Mouse (Mus musculus): ENCODE measurements around the gene Tapt1. TPM values are rescaled to one million over a fixed set of nuclear protein-coding genes. Genes with fewer than 3 reads are reported as not detected.

Gene Tapt1
- polyA plus RNA-seq, 1 experiment from 2014 or later, result 18.1 TPM

DNA sequence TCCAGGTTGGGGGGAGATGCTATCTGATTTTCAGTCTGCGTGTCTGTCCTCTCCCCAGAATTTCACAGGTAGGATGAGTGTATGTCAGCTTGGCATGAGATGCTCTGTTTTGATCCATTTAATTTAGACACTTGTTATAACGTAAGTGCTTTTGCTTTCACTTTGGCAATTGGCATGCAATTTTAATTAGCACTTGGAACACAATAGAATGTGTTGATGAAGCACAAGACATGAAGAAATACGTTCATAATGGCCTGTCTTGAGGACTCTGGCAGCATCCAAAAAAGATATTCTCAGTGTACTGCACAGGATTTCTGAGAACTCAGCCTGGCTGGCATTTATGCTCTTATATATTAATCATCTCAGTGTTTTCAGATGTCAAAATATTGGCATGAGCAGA lies 7.5 kb upstream of the Tapt1 start:
- Histone ChIP-seq H3K36me3 (no peaks in the 10 kb centered on the region), H3K27me3 (replicated peaks) (no peaks in the 10 kb centered on the region), H3K9ac (no peak overlapping the region), H3K4me2 (no peak overlapping the region), H3K9me3 (no peaks in the 10 kb centered on the region), H3K4me3 (no peak overlapping the region), H3K4me1 (peaks cover under 1% of the 10 kb centered on the region), H3K27ac (replicated peaks) (no peak overlapping the region)
- ATAC-seq (ENCODE audit: extremely low read depth, insufficient number of reproducible peaks, low FRiP score, low TSS enrichment), result no peak
- 89% methylated on average over 3 of the region's 3 CpGs for WGBS

DNA sequence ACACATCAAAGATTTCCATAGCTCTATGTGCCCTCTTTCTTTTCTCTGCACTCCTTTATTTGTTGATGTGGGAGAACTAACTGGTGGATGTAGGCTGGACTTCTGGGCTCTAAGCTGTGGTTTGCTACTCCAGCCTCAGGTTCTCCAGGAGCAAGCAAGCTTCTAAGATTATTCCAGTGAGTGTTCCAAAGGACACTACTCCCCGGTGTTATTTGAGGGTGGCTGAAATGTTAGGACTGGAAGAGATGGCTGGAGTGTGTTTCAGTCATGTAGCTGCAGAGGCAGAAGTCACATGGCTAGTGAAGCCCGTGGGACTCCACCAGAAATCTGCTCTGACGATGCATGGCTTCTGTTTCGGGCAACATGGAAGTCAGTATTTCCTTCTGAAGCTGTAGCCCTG lies 2.3 kb upstream of the Tapt1 start:
- 76% methylated on average over 4 of the region's 4 CpGs for WGBS
- Histone ChIP-seq H3K4me1 (peaks cover 37% of the 10 kb centered on the region), H3K9me3 (no peaks in the 10 kb centered on the region), H3K4me3 (no peak overlapping the region), H3K36me3 (no peaks in the 10 kb centered on the region), H3K27me3 (replicated peaks) (no peaks in the 10 kb centered on the region), H3K27ac (replicated peaks) (no peak overlapping the region), H3K4me2 (no peak overlapping the region), H3K9ac (peak overlapping the region; percentile 5; the same call in 1 of the 2 replicates)
- ATAC-seq (ENCODE audit: extremely low read depth, insufficient number of reproducible peaks, low FRiP score, low TSS enrichment), result no peak

DNA sequence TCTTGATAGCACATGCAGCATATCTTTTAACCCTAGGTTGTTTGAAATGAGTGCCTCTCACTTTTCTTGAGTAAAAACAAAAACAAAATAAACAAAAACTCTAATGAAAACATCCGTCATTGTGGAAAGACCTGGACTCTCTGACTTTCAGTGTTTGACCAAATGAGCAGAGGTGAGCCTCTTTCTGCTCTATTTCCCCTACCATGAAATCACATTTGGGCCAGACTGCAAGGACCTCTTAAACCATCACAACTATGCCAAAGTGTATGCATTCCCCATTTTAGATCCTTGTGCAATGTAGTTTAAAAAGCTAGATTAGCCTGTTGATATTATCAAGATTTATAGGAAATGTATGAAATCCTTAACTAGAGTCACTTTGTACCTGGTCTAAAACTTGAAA lies 1.9 kb upstream of the Tapt1 start:
- Histone ChIP-seq H3K4me1 (peaks cover 42% of the 10 kb centered on the region), H3K27me3 (replicated peaks) (no peaks in the 10 kb centered on the region), H3K4me3 (no peak overlapping the region), H3K9ac (no peak overlapping the region), H3K9me3 (no peaks in the 10 kb centered on the region), H3K27ac (replicated peaks) (no peak overlapping the region), H3K4me2 (peak overlapping the region; percentile 90; the same call in 1 of the 2 replicates), H3K36me3 (no peaks in the 10 kb centered on the region)
- WGBS, result 71% methylated on average over 1 of the region's 1 CpGs
- ATAC-seq (ENCODE audit: extremely low read depth, insufficient number of reproducible peaks, low FRiP score, low TSS enrichment), result no peak

DNA sequence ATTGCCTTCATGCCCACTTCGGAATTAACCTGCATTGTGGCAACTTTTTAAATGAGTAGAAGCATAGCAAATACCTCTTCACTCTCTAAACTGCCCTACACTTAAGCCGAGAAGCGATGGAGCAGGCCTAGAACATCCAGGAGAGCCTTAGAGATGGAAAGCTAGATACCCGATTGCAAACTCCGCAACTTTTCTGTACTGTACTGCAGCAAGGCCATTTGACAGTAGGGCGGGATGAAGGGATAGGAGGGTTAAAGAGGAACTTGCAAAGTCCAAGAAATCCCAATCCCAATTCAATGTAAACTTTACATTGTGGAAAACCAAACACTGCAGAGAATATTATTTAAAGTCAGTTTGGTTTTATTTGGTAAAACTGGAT lies 1.0 kb upstream of the Tapt1 start:
- Histone ChIP-seq H3K4me3 (peak overlapping the region; percentile 96), H3K9ac (peak overlapping the region; percentile 98), H3K4me1 (peaks cover 49% of the 10 kb centered on the region), H3K9me3 (no peaks in the 10 kb centered on the region), H3K27me3 (replicated peaks) (no peaks in the 10 kb centered on the region), H3K27ac (replicated peaks) (peak overlapping the region; percentile 92), H3K36me3 (no peaks in the 10 kb centered on the region), H3K4me2 (peak overlapping the region; percentile 90)
- WGBS, result 6% methylated on average over 6 of the region's 6 CpGs
- ATAC-seq (ENCODE audit: extremely low read depth, insufficient number of reproducible peaks, low FRiP score, low TSS enrichment), result no peak

DNA sequence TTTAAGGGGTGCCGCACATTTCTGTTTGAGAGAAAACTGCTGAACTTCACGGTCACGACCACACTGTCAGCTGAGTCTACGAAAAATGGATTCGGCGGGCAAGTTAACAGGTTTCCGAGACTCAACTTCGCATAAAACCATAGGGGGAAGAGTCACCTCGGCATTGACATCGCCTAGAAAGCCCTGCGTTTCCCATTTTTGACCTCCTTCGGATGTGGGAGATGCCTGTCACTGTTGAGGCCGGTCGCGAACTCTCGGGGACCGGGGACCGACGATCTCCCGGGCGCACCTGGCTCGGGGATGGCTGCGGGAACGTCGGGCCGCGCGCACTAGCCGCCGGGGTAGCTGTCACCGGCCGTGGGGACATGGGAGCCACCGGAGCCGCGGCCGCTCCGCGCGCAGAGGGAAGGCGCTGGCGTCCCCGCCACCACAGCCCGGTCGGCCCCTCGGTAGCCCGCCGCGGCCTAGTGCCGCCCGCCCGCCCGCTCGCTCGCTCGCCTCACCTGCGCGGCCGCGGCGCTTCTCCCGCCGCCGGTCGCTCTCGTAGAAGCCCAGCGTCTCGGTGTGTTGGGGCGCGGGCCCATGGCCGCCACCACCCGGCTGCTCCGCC lies 410 bp downstream of the Tapt1 start:
- Histone ChIP-seq H3K4me2 (peak overlapping the region; percentile 90), H3K27me3 (replicated peaks) (no peaks in the 10 kb centered on the region), H3K4me3 (peak overlapping the region; percentile 96), H3K9me3 (no peaks in the 10 kb centered on the region), H3K36me3 (no peaks in the 10 kb centered on the region), H3K4me1 (peaks cover 49% of the 10 kb centered on the region), H3K9ac (peak overlapping the region; percentile 98), H3K27ac (replicated peaks) (peak overlapping the region; percentile 92)
- under 1% methylated on average over 47 of the region's 72 CpGs for WGBS
- ATAC-seq (ENCODE audit: extremely low read depth, insufficient number of reproducible peaks, low FRiP score, low TSS enrichment), result peak; percentile 61; the same call in 1 of the 2 replicates

DNA sequence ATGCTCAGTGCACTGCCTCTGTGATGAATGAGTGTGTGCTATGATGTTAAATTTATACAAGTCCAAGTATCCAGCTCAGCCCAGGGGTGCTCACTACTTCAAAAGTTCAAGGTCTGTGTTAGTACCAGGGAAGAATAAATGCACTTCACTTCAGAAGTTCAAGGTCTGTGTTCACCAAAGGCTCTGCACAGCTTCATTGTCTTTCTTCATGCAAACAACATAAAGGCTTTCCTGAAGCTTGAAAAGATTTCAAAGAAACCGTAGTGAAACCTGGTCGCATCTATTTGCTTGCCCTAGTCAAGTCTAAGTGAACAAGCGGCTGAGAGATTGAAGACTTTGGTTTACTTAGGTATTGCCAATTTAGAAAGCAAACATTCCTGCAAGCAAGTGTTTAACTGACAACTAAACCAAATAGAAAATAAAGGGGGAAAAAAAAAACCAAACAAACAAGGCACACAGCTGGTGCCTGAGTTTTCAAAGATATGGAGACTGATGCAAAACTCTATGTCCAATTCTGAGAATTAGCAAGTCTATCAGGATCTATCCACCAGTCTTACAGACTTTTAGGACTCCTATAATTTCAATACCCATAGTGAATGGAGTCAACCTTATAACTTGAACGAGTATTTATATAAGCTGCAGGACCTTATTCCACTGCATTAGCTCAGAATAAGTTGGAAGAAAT lies 1.4 kb downstream of the Tapt1 start:
- H3K9me3 ChIP-seq, result no peaks in the 10 kb centered on the region
- H3K4me1 ChIP-seq, result peaks cover 49% of the 10 kb centered on the region
- H3K27ac ChIP-seq (replicated peaks), result no peak overlapping the region
- peak overlapping the region; percentile 96 for H3K4me3 ChIP-seq
- no peaks in the 10 kb centered on the region for H3K27me3 ChIP-seq (replicated peaks)
- 77% methylated on average over 4 of the region's 4 CpGs for WGBS
- ATAC-seq (ENCODE audit: extremely low read depth, insufficient number of reproducible peaks, low FRiP score, low TSS enrichment), result no peak
- peak overlapping the region; percentile 98 for H3K9ac ChIP-seq
- H3K4me2 ChIP-seq, result peak overlapping the region; percentile 90
- H3K36me3 ChIP-seq, result no peaks in the 10 kb centered on the region

DNA sequence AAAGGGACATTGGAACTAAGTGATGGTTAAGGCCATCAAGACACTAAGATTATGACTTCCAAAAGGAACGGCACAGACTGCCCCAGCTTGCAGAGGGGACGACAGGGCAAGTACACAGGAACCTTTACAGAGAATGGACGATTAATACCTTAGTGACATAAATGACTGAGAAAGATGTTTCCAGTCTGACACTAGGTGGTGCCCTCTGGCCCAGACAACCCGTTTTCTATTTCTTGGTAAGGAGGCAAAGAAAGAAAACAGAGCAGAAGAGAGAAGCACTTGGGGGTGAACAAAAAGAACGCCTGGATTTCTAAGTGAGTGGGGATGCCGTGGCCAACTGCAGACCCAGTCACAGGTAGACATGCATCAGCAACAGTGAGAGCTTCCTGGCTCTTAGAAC lies 2.2 kb downstream of the Tapt1 start:
- peaks cover 49% of the 10 kb centered on the region for H3K4me1 ChIP-seq
- H3K27me3 ChIP-seq (replicated peaks), result no peaks in the 10 kb centered on the region
- 27% methylated on average over 6 of the region's 6 CpGs for WGBS
- no peaks in the 10 kb centered on the region for H3K9me3 ChIP-seq
- no peaks in the 10 kb centered on the region for H3K36me3 ChIP-seq
- ATAC-seq (ENCODE audit: extremely low read depth, insufficient number of reproducible peaks, low FRiP score, low TSS enrichment), result no peak
- peak overlapping the region; percentile 90 for H3K4me2 ChIP-seq
- peak overlapping the region; percentile 67 for H3K9ac ChIP-seq
- H3K27ac ChIP-seq (replicated peaks), result no peak overlapping the region
- peak overlapping the region; percentile 96 for H3K4me3 ChIP-seq

DNA sequence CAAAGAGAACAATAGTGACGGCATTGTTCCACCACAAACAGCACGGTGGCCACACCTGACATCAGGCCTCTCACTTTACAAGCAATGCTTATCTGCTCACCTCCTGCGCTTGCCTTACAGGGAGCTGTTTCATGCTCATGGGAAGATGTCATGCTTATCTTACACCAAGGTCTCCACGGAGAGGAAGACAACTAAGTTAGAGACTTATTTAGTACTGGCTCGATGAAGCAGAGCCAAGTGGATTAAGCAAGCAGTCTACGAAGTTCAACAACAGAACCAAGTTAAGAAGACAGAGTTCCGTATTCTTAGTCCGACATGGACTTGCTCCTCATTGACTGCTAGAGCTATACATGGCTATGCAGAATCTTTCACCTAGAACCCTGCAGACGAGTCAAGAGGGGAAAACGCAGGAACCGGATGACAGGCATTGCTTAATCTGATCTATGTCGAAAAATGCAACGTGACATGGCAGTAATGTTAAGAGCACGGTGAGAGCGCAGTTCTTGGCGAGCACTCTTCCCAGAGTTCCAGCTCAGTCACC lies 3.0 kb downstream of the Tapt1 start:
- Histone ChIP-seq H3K9me3 (no peaks in the 10 kb centered on the region), H3K4me2 (no peak overlapping the region), H3K27ac (replicated peaks) (no peak overlapping the region), H3K4me3 (no peak overlapping the region), H3K9ac (no peak overlapping the region), H3K4me1 (peaks cover 46% of the 10 kb centered on the region), H3K36me3 (no peaks in the 10 kb centered on the region), H3K27me3 (replicated peaks) (no peaks in the 10 kb centered on the region)
- ATAC-seq (ENCODE audit: extremely low read depth, insufficient number of reproducible peaks, low FRiP score, low TSS enrichment), result no peak
- 64% methylated on average over 16 of the region's 16 CpGs for WGBS

DNA sequence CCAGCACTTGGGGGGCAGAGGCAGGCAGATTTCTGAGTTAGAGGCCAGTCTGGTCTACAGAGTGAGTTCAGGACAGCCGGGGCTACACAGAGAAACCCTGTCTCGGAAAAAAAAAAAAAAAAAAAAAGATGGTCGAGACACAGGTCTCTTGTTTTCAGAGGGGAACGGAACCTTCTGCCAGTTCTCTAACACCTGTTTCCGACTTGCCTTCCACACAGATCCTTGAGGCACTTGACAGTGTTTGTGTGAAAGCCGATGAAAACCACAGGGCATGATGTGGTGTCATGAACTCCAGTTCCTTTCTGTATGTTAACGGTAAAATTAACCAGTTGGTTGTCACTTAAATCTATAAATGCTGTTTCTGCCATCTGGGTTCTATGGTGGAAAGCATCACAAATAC lies 6.0 kb downstream of the Tapt1 start:
- H3K9ac ChIP-seq, result no peak overlapping the region
- no peaks in the 10 kb centered on the region for H3K9me3 ChIP-seq
- H3K4me1 ChIP-seq, result peaks cover 29% of the 10 kb centered on the region
- no peak for ATAC-seq (ENCODE audit: extremely low read depth, insufficient number of reproducible peaks, low FRiP score, low TSS enrichment)
- 75% methylated on average over 7 of the region's 7 CpGs for WGBS
- H3K4me3 ChIP-seq, result no peak overlapping the region
- no peak overlapping the region for H3K4me2 ChIP-seq
- no peaks in the 10 kb centered on the region for H3K27me3 ChIP-seq (replicated peaks)
- peaks cover 17% of the 10 kb centered on the region; the same call in 1 of the 2 replicates for H3K36me3 ChIP-seq
- H3K27ac ChIP-seq (replicated peaks), result no peak overlapping the region

DNA sequence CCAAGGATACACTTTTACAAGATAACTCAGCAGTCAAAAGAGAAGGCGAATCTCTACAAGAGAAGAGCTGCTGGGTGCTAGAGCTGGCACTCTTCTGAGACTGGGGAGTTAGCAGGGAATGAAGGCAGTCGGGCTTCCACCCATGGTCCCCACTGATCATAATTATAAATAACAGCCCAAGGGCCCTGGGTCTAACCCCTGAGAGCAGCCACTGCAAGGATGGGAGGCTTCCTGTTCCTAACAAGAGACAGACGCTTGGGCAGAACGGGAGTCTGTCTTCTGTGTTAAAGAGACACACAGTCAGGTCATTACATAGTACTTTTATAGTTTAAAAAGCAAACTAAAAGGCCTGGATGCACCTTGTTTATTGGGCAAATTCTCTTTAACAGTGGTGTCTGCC lies 6.6 kb downstream of the Tapt1 start:
- peaks cover 24% of the 10 kb centered on the region for H3K4me1 ChIP-seq
- no peak overlapping the region for H3K9ac ChIP-seq
- H3K27me3 ChIP-seq (replicated peaks), result no peaks in the 10 kb centered on the region
- H3K4me3 ChIP-seq, result no peak overlapping the region
- no peak for ATAC-seq (ENCODE audit: extremely low read depth, insufficient number of reproducible peaks, low FRiP score, low TSS enrichment)
- H3K4me2 ChIP-seq, result no peak overlapping the region
- no peaks in the 10 kb centered on the region for H3K9me3 ChIP-seq
- no peak overlapping the region for H3K27ac ChIP-seq (replicated peaks)
- 71% methylated on average over 4 of the region's 4 CpGs for WGBS
- peaks cover 19% of the 10 kb centered on the region; the same call in 1 of the 2 replicates for H3K36me3 ChIP-seq

DNA sequence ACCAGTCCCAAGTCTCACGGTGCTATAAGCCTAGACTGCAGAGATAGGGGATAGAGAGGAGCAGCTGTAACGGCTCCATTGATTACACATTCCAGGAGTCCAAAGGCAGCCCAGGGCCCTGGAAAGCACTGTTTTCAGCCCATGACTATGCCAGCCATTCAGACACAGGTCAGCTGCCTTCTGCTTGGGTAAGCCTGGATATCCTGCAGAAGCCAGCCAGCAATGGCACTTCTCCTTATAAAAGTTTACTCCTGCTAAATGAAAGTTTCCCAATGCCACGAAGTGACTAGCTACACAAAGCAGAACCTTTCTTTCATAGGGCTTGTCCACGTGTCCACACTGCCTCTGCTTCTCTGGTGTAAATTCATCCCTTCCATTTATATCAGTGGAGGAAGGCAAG lies 7.9 kb downstream of the Tapt1 start:
- Histone ChIP-seq H3K4me2 (no peak overlapping the region), H3K4me3 (no peak overlapping the region), H3K27me3 (replicated peaks) (no peaks in the 10 kb centered on the region), H3K4me1 (peaks cover 11% of the 10 kb centered on the region), H3K9me3 (no peaks in the 10 kb centered on the region), H3K9ac (no peak overlapping the region), H3K36me3 (peaks cover 19% of the 10 kb centered on the region; the same call in 1 of the 2 replicates), H3K27ac (replicated peaks) (no peak overlapping the region)
- WGBS, result 66% methylated on average over 4 of the region's 4 CpGs
- ATAC-seq (ENCODE audit: extremely low read depth, insufficient number of reproducible peaks, low FRiP score, low TSS enrichment), result no peak

DNA sequence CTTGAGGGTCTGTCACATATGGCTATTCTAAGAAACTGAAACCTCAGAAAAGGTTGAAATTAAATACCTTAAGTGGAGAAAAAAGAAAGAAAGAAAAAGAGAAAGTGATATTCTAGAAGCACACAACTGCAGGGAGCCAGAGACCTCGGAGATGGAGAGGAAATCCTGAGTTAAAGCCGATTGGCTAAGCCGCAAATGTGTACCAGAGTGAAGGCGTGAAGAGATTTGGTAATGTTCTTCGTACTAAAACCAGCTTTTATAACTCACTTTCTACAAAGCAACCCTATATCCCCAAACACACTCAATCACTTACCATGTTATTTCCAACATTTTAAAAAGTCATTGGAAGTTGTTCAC lies 8.8 kb downstream of the Tapt1 start:
- WGBS, result 82% methylated on average over 5 of the region's 5 CpGs
- H3K27me3 ChIP-seq (replicated peaks), result no peaks in the 10 kb centered on the region
- no peaks in the 10 kb centered on the region for H3K9me3 ChIP-seq
- H3K27ac ChIP-seq (replicated peaks), result no peak overlapping the region
- H3K4me2 ChIP-seq, result no peak overlapping the region
- peaks cover 19% of the 10 kb centered on the region; the same call in 1 of the 2 replicates for H3K36me3 ChIP-seq
- ATAC-seq (ENCODE audit: extremely low read depth, insufficient number of reproducible peaks, low FRiP score, low TSS enrichment), result no peak
- H3K4me1 ChIP-seq, result peaks cover 3% of the 10 kb centered on the region
- H3K4me3 ChIP-seq, result no peak overlapping the region
- H3K9ac ChIP-seq, result no peak overlapping the region

Data from heart, embryonic 13.5 days (tissue).